Mouse (Mus musculus) brain, embryonic 14.5 days (tissue): ENCODE data around the gene Tbxas1.

Experiments
- CTCF ChIP-seq: fragments of 200-500 bp; IDR thresholded peaks from 2 replicates; pipeline ENCODE4 v1.5.1; 2012; ENCODE audit warnings: inconsistent platforms, mild to moderate bottlenecking, moderate library complexity, borderline replicate concordance; ENCODE audit not compliant: insufficient read depth, insufficient read length; ENCODE audit errors: extremely low read depth
- POLR2A ChIP-seq: fragments of 200-500 bp; IDR thresholded peaks from 2 replicates; pipeline ENCODE4 v1.6.1; 2012; ENCODE audit warnings: mild to moderate bottlenecking, inconsistent platforms, borderline replicate concordance; ENCODE audit not compliant: poor library complexity, insufficient read depth, insufficient read length, severe bottlenecking; ENCODE audit errors: extremely low read depth

DNA sequence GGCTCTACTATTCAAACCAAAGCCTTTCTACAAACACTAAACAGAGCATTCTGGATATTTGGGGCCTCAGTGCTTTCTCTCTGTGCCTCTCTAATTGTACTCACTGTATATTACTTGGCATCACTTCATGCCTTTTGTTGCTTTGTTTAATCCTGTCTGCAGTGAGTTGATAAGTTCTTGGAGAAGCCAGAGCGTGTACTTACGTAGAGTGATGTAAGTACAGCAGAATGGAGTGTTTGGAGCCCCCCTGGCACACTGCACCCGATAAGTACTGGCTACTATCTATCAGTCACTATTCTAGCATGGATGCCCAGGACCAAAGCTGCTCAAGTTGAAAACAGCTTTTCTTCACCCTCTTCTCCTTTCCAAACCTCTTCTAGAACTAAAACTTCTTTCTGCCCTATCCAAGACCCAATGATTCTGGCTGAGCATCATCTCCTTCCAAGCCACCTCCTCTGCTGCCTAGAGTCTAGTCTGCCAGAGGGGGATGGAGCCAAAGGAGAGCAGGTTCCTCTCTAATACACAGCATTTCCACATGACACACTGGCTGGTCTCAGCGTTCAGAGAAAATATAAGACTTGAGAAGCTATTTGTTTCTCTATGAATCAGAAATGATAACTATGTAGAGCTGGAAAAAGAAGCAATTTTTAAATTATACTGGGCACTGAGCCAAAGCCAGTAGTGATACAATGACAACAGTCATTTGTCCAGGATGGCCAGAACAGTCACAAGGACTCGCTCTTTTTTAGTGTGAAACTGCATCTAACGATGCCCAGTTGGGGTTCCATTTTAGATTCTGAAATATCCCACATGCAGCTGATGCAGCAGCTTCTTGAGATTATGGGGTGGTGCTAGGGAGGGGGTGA, 28.6 kb upstream of the Tbxas1 start:
- no peak for TF ChIP-seq POLR2A
- TF ChIP-seq CTCF, result no peak
